Mouse (Mus musculus) limb, embryonic 14.5 days (tissue): Measurements from ENCODE around the gene Tmem88. TPM values are rescaled to one million over a fixed set of nuclear protein-coding genes. Genes with fewer than 3 reads are reported as not detected.

Experiments
- ATAC-seq: fragments of 200-750 bp; cut with Nextera tagmentation; 2 replicates; pipeline ENCODE4 v1.8.0; 2017; ENCODE audit warnings: low read depth, moderate number of reproducible peaks, moderate TSS enrichment; ENCODE audit not compliant: low FRiP score
- DNase-seq: peaks from one replicate; pipeline ENCODE4 v3.0.0-alpha.2; 2015; ENCODE audit warnings: low spot score
- H3K27ac ChIP-seq: fragments of 300-500 bp; sonication (generic); replicated peaks from 2 replicates; pipeline ENCODE4 v1.5.1; 2014; ENCODE audit warnings: low read depth, mild to moderate bottlenecking, low read length, moderate library complexity, mixed read lengths
- H3K27me3 ChIP-seq: fragments of 300-500 bp; sonication (generic); 2 replicates; pipeline ENCODE4 v1.6.1; 2014; ENCODE audit warnings: low read length, mixed read lengths; ENCODE audit not compliant: control insufficient read depth, insufficient read depth
- H3K36me3 ChIP-seq: fragments of 300-500 bp; sonication (generic); 2 replicates; pipeline ENCODE4 v1.6.1; 2014; ENCODE audit warnings: mild to moderate bottlenecking, low read length, moderate library complexity, mixed read lengths; ENCODE audit not compliant: control insufficient read depth, insufficient read depth
- H3K4me1 ChIP-seq: fragments of 300-500 bp; sonication (generic); 2 replicates; pipeline ENCODE4 v1.6.1; 2014; ENCODE audit warnings: antibody characterized with exemption, low read length, mixed read lengths; ENCODE audit not compliant: control insufficient read depth, insufficient read depth
- H3K4me2 ChIP-seq: fragments of 300-500 bp; sonication (generic); replicated peaks from 2 replicates; pipeline ENCODE4 v1.6.1; 2014; ENCODE audit warnings: low read depth, mild to moderate bottlenecking, low read length, moderate library complexity; ENCODE audit not compliant: severe bottlenecking
- H3K4me3 ChIP-seq: fragments of 300-500 bp; sonication (generic); replicated peaks from 2 replicates; pipeline ENCODE4 v1.5.1; 2014; ENCODE audit warnings: low read length
- H3K9ac ChIP-seq: fragments of 300-500 bp; sonication (generic); 2 replicates; pipeline ENCODE4 v1.6.1; 2014; ENCODE audit warnings: mild to moderate bottlenecking, low read depth, low read length, moderate library complexity; ENCODE audit not compliant: severe bottlenecking
- H3K9me3 ChIP-seq: fragments of 300-500 bp; sonication (generic); 2 replicates; pipeline ENCODE4 v1.6.1; 2016; ENCODE audit warnings: low read length; ENCODE audit not compliant: control insufficient read depth
- POLR2A ChIP-seq: fragments of 200-500 bp; IDR thresholded peaks from 2 replicates; pipeline ENCODE4 v1.8.0; 2012; ENCODE audit warnings: inconsistent platforms, mild to moderate bottlenecking, moderate library complexity, borderline replicate concordance; ENCODE audit not compliant: insufficient read depth, insufficient read length; ENCODE audit errors: extremely low read depth
- WGBS: fragments of 180-500 bp; shearing (Covaris S2); extraction: QIAGEN DNeasy Blood & Tissue Kit; methylation state at CpG from one replicate; pipeline ENCODE4 v1.1.7; 2014; 5-methylcytosine and 5-hydroxymethylcytosine counted together
- polyA plus RNA-seq, 2 experiments: library from polyadenylated mRNA; depleted of rRNA in 1 of 2; stranded (reverse) in 1 of 2; unstranded in 1 of 2; fragments of >200 nt; fragmentation: Nextera tagmentation in 1 of 2; extraction: Ambion mirVana in 1 of 2; gene quantifications; 2 replicates each; pipeline versions ENCODE4 v1.2.1 to v1.2.3; 2012 to 2014

Tmem88 gene
- polyA plus RNA-seq, 2 experiments = 17.0 to 18.9 TPM

DNA sequence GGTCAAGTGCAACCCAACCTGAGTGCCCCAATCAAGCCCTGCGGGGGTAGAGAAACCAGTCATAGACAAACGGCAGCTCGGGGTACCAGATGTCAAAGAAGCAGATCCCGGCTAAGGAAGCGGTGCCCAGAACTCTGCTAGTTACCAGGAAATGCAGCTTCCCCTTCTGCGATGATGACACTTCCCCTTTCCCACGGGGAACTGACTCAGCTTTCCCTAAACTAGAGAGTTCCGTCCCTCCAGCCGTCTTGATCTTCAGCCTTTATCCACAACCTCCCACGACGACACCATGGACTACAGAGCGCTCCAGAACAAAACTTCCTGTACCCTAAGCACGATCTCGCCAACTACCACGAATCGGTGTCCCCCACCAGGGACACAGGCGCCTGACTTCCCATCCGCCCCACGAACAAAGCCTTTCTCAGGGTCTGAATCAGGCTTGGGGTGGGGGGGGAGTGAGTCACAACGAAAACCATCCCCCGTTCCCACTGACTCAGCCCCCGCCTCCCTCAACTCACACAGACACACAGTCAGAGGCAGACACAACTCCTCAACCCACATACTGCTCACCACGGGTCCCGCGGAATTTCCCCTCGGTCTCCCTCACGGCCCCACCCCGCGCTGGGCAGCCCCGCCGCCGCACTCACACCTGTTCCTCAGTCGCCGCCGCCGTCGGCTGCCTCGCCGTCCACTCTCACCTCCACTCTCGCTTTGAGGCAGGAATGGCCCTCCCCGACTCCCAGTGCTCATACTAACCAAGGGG, 12.5 kb upstream of the Tmem88 start:
- peak overlapping the region; percentile 81 for H3K9ac ChIP-seq
- H3K4me2 ChIP-seq = peak overlapping the region; percentile 81
- TF ChIP-seq POLR2A = no peak
- peak overlapping the region; percentile 76 for H3K4me3 ChIP-seq
- H3K27ac ChIP-seq = peak overlapping the region; percentile 92
- H3K4me1 ChIP-seq = peaks cover 38% of the 10 kb centered on the region
- 3% methylated on average over 40 of the region's 41 CpGs for WGBS
- DNase-seq (no peak), ATAC-seq (peak; percentile 5)
- no peaks in the 10 kb centered on the region for H3K27me3 ChIP-seq
- no peaks in the 10 kb centered on the region for H3K9me3 ChIP-seq
- H3K36me3 ChIP-seq = peaks cover 49% of the 10 kb centered on the region

DNA sequence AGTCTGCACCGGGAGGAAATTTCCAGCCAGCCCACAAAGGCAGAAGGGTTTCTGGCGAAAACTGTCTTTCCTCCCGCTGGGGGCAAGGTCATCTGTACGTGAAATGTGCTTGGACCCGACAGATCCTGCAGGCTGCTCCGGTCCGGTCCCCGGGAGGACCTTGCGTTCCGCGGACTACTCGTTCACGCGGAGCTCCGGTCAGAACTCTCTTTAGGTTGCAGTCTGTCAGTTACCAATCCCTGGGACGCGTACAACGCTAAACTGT, 11.9 kb upstream of the Tmem88 start:
- Histone ChIP-seq H3K9ac (peak overlapping the region; percentile 81), H3K4me3 (peak overlapping the region; percentile 76), H3K27ac (peak overlapping the region; percentile 92), H3K9me3 (no peaks in the 10 kb centered on the region), H3K4me1 (peaks cover 38% of the 10 kb centered on the region), H3K27me3 (no peaks in the 10 kb centered on the region), H3K4me2 (peak overlapping the region; percentile 81), H3K36me3 (peaks cover 54% of the 10 kb centered on the region)
- no peak for TF ChIP-seq POLR2A
- ATAC-seq (no peak), DNase-seq (no peak)
- 2% methylated on average over 18 of the region's 18 CpGs for WGBS

DNA sequence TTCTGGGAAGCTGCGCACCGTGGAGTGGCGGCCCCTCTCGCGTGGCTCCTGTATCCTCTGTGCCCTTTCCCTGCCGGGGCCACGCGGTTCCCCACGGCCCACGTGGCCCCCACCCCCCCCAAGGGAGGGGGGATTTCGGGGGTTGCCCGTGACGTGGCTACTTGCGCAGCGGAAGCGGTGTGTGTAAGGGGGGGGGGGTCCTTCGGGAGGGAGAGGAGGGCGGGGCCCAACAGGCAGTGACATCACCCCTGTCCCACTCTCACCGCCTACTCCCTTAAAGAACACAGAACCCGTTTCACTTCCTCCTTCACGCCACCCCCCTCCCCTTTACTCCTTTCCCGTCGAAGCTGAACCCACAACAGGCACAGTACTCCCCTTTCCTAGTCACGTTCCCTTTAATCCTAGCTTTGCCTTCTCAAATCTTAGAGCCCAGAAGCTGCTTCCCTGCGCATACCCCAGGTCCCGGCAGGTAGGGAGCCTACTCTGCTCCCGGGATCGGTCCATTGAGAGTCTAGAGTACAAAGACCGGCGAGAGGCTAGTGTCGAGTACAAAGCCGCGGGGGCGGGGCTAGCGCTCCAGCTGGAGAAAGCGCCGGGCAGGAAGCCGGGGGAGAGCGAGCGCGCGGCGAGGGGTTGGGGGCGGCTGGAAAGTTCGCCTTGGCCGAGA, 11.5 kb upstream of the Tmem88 start:
- 0 out of 2 replicates have a peak, but pooled peaks have one; percentile 14 for TF ChIP-seq POLR2A
- Histone ChIP-seq H3K36me3 (peaks cover 59% of the 10 kb centered on the region), H3K4me3 (peak overlapping the region; percentile 76), H3K27me3 (no peaks in the 10 kb centered on the region), H3K4me1 (peaks cover 33% of the 10 kb centered on the region), H3K27ac (peak overlapping the region; percentile 92), H3K4me2 (peak overlapping the region; percentile 81), H3K9me3 (no peaks in the 10 kb centered on the region), H3K9ac (peak overlapping the region; percentile 81)
- ATAC-seq (peak; percentile 67), DNase-seq (peak; percentile 85)
- under 1% methylated on average over 34 of the region's 46 CpGs for WGBS

DNA sequence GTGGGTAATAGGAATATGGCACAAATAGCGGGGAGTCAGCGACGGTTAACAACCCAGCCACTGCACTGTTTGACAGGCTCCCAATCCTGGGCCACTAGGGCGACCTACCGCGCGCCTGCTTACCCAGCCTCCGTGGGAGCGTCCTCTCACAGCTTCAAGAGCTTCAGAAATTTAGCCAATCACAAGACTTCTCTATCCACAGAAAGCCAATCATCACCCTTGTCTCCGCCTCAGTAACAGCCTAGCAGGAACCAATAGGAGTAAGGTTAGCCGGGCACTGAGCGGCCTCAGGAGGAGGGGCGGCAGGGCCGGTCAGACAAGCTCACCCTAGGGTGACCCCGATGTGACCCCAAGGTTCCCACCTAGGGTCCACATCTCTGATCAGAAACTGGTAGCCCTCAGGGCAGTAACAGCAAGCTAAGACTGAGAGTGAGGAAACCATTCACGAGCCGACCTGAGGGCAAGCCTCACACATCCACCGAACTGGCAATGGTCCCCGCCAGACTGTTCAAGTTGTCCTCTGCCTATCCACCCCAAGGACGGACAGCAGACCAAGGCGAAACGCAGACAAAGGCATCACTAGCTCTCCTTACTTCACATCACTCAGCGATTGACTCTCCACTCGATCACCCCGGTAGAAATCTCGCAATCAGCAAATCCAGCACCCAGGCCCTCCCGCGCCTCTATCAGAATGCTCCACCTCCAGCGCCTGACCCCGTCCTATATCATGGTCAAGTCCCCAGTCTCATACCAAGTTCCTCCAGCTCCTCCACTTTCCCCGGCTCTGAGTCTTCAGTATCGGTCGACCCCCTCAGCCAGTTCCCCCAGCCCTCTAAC, 10.7 kb upstream of the Tmem88 start:
- DNase-seq (peak; percentile 93), ATAC-seq (peak; percentile 70)
- peaks cover 26% of the 10 kb centered on the region for H3K4me1 ChIP-seq
- H3K9ac ChIP-seq = peak overlapping the region; percentile 81
- H3K4me2 ChIP-seq = peak overlapping the region; percentile 81
- TF ChIP-seq POLR2A = no peak
- H3K4me3 ChIP-seq = peak overlapping the region; percentile 76
- peaks cover 66% of the 10 kb centered on the region for H3K36me3 ChIP-seq
- WGBS = 3% methylated on average over 33 of the region's 33 CpGs
- no peaks in the 10 kb centered on the region for H3K9me3 ChIP-seq
- H3K27me3 ChIP-seq = no peaks in the 10 kb centered on the region
- peak overlapping the region; percentile 92 for H3K27ac ChIP-seq

DNA sequence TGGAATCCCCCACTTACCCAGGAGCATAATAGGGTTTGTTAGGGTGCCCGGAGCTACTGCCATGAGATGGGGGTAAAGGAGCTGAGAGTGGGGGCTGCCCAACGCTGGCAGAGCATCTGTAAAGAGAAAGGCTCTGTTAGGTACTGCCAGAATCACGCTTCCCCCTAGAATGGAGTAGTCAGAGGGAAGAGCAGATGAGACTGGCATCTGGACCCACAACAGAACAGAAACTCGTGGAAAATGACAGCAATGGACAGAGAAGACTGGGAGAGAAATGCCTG, 9.6 kb upstream of the Tmem88 start:
- DNase-seq = no peak
- Histone ChIP-seq H3K9ac (0 out of 2 replicates have a peak overlapping the region, but pooled peaks have one; percentile 81), H3K4me3 (no peak overlapping the region), H3K4me1 (peaks cover 15% of the 10 kb centered on the region), H3K9me3 (no peaks in the 10 kb centered on the region), H3K36me3 (peaks cover 68% of the 10 kb centered on the region), H3K4me2 (no peak overlapping the region), H3K27ac (no peak overlapping the region), H3K27me3 (no peaks in the 10 kb centered on the region)
- TF ChIP-seq POLR2A = no peak
- 84% methylated on average over 4 of the region's 4 CpGs for WGBS
- ATAC-seq = no peak
